Mouse (Mus musculus) liver, postnatal 0 days (tissue): ENCODE measurements around the gene Ralgapb.

Experiments
- CTCF ChIP-seq: sonication (generic); IDR thresholded peaks from 2 replicates; pipeline ENCODE4 v1.5.1; 2016; ENCODE audit warnings: antibody characterized with exemption, low read depth
- EP300 ChIP-seq: IDR thresholded peaks from 2 replicates; pipeline ENCODE4 v1.6.1; 2016; ENCODE audit warnings: antibody characterized with exemption, low read depth, mild to moderate bottlenecking

GRCm38 (mm10) chr2:158546751-158547150 is 137.1 kb downstream of the Ralgapb start:
- peak; percentile 91 for TF ChIP-seq CTCF
- no peak for TF ChIP-seq EP300
